Mouse (Mus musculus) MEL (cell line): ENCODE measurements around the gene Cnpy3. TPM values are rescaled to one million over a fixed set of nuclear protein-coding genes. Genes with fewer than 3 reads are reported as not detected.
A peak's percentile ranks its signal among the peaks of the same experiment; 100 is the strongest.

ENCODE experiments used
- DNase-seq: peaks from one replicate; pipeline ENCODE4 v3.0.0; 2011; ENCODE audit warnings: low read depth, low spot score
- H3K27ac ChIP-seq: 2 replicates; pipeline ENCODE4 v1.5.1; 2012; ENCODE audit warnings: low read depth, mild to moderate bottlenecking, control low read depth, low read length, moderate library complexity; ENCODE audit not compliant: control insufficient read depth
- H3K27me3 ChIP-seq, 2 experiments: fragments of 150-350 bp in 1 of 2; sonication (generic) in 1 of 2; 2 replicates each; pipeline ENCODE4 v1.6.1; 2012; ENCODE audit warnings: low read length in 2 of 2, mild to moderate bottlenecking in 2 of 2, improper control_type of control experiment in 1 of 2, moderate library complexity in 1 of 2; ENCODE audit not compliant: insufficient read depth in 2 of 2, control insufficient read depth in 1 of 2
- H3K36me3 ChIP-seq, 2 experiments: 2 replicates each; pipeline ENCODE4 v1.6.1; 2012 to 2014; ENCODE audit warnings: low read length in 2 of 2, improper control_type of control experiment in 1 of 2, inconsistent platforms in 1 of 2, mild to moderate bottlenecking in 1 of 2; ENCODE audit not compliant: insufficient read depth in 2 of 2, control insufficient read depth in 1 of 2
- H3K4me1 ChIP-seq, 2 experiments: fragments of 150-350 bp in 1 of 2; sonication (generic) in 1 of 2; 2 replicates each; pipeline ENCODE4 v1.6.1; 2012; ENCODE audit warnings: low read length in 2 of 2, improper control_type of control experiment in 1 of 2, mild to moderate bottlenecking in 1 of 2; ENCODE audit not compliant: insufficient read depth in 2 of 2, control insufficient read depth in 1 of 2
- H3K4me3 ChIP-seq, 2 experiments: fragments of 150-350 bp in 1 of 2; sonication (generic) in 1 of 2; 2 replicates each; pipeline ENCODE4 v1.5.1; 2012; ENCODE audit warnings: low read depth in 2 of 2, low read length in 2 of 2, mild to moderate bottlenecking in 2 of 2, moderate library complexity in 2 of 2, control low read depth in 1 of 2, improper control_type of control experiment in 1 of 2; ENCODE audit not compliant: control insufficient read depth in 1 of 2, insufficient read depth in 1 of 2
- H3K79me2 ChIP-seq: 2 replicates; pipeline ENCODE4 v1.6.1; 2012; ENCODE audit warnings: mild to moderate bottlenecking, low read length, moderate library complexity; ENCODE audit not compliant: control insufficient read depth, poor library complexity, insufficient read depth
- H3K9ac ChIP-seq: 2 replicates; pipeline ENCODE4 v1.6.1; 2012; ENCODE audit warnings: low read depth, mild to moderate bottlenecking, control low read depth, low read length, moderate library complexity; ENCODE audit not compliant: control insufficient read depth, poor library complexity, severe bottlenecking
- H3K9me3 ChIP-seq: fragments of 150-350 bp; sonication (generic); replicated peaks from 2 replicates; pipeline ENCODE4 v1.6.1; 2012; ENCODE audit warnings: mild to moderate bottlenecking, low read length, improper control_type of control experiment, moderate library complexity; ENCODE audit not compliant: insufficient read depth
- BHLHE40 ChIP-seq: IDR thresholded peaks from 2 replicates; pipeline ENCODE4 v1.6.1; 2012; ENCODE audit warnings: low read depth, mild to moderate bottlenecking, inconsistent platforms, low read length, improper control_type of control experiment, borderline replicate concordance
- CHD2 ChIP-seq: IDR thresholded peaks from 2 replicates; pipeline ENCODE4 v1.6.1; 2011; ENCODE audit warnings: low read length, improper control_type of control experiment
- CTCF ChIP-seq, 3 experiments: IDR thresholded peaks in 2 of 3; conservative IDR thresholded peaks in 1 of 3; 2 replicates each; pipeline ENCODE4 v1.5.1; 2011 to 2012; ENCODE audit warnings: low read length in 3 of 3, low read depth in 2 of 3, mild to moderate bottlenecking in 2 of 3, improper control_type of control experiment in 1 of 3, inconsistent platforms in 1 of 3, mixed read lengths in 1 of 3, moderate library complexity in 1 of 3; ENCODE audit not compliant: control insufficient read depth in 1 of 3, insufficient read depth in 1 of 3, poor library complexity in 1 of 3, severe bottlenecking in 1 of 3
- GABPA ChIP-seq: IDR thresholded peaks from 2 replicates; pipeline ENCODE4 v1.6.1; 2012; ENCODE audit warnings: low read depth, mild to moderate bottlenecking, inconsistent platforms, low read length, improper control_type of control experiment, moderate library complexity
- GATA1 ChIP-seq: IDR thresholded peaks from 2 replicates; pipeline ENCODE4 v1.6.1; 2011; ENCODE audit warnings: low read depth, low read length, improper control_type of control experiment
- HCFC1 ChIP-seq: IDR thresholded peaks from 2 replicates; pipeline ENCODE4 v1.6.1; 2012; ENCODE audit warnings: low read depth, mild to moderate bottlenecking, inconsistent platforms, low read length, improper control_type of control experiment, moderate library complexity
- JUND ChIP-seq: IDR thresholded peaks from 2 replicates; pipeline ENCODE4 v1.6.1; 2011; ENCODE audit warnings: low read depth, mild to moderate bottlenecking, improper control_type of control experiment, low read length
- MAX ChIP-seq: IDR thresholded peaks from 2 replicates; pipeline ENCODE4 v1.6.1; 2011; ENCODE audit warnings: low read length, improper control_type of control experiment
- MAZ ChIP-seq: IDR thresholded peaks from 2 replicates; pipeline ENCODE4 v1.6.1; 2012; ENCODE audit warnings: low read depth, mild to moderate bottlenecking, inconsistent platforms, low read length, improper control_type of control experiment
- MEF2A ChIP-seq: IDR thresholded peaks from 2 replicates; pipeline ENCODE4 v1.6.1; 2014; ENCODE audit warnings: low read depth, mild to moderate bottlenecking, inconsistent platforms, low read length, improper control_type of control experiment; ENCODE audit not compliant: poor library complexity, insufficient replicate concordance, severe bottlenecking; ENCODE audit errors: extremely low read depth
- MXI1 ChIP-seq: IDR thresholded peaks from 2 replicates; pipeline ENCODE4 v1.6.1; 2011; ENCODE audit warnings: mild to moderate bottlenecking, low read depth, low read length, improper control_type of control experiment
- MYC ChIP-seq: IDR thresholded peaks from 2 replicates; pipeline ENCODE4 v1.6.1; 2011; ENCODE audit warnings: low read depth, mild to moderate bottlenecking, low read length, improper control_type of control experiment, moderate library complexity
- NELFE ChIP-seq: IDR thresholded peaks from 2 replicates; pipeline ENCODE4 v1.6.1; 2011; ENCODE audit warnings: low read depth, low read length, improper control_type of control experiment
- POLR2AphosphoS2 ChIP-seq: IDR thresholded peaks from 2 replicates; pipeline ENCODE4 v1.6.1; 2011; ENCODE audit warnings: low read length, improper control_type of control experiment
- POLR2AphosphoS5 ChIP-seq: IDR thresholded peaks from 2 replicates; pipeline ENCODE4 v1.6.1; 2012; ENCODE audit warnings: low read depth, borderline replicate concordance, mild to moderate bottlenecking, inconsistent platforms, low read length, moderate library complexity, mixed read lengths
- RAD21 ChIP-seq: IDR thresholded peaks from 2 replicates; pipeline ENCODE4 v1.6.1; 2011; ENCODE audit warnings: mild to moderate bottlenecking, low read depth, low read length, improper control_type of control experiment
- RCOR1 ChIP-seq: IDR thresholded peaks from 2 replicates; pipeline ENCODE4 v1.6.1; 2012; ENCODE audit warnings: low read depth, mild to moderate bottlenecking, inconsistent platforms, low read length, improper control_type of control experiment
- SMC3 ChIP-seq: IDR thresholded peaks from 2 replicates; pipeline ENCODE4 v1.6.1; 2011; ENCODE audit warnings: low read depth, low read length, improper control_type of control experiment
- TAL1 ChIP-seq: IDR thresholded peaks from 2 replicates; pipeline ENCODE4 v1.6.1; 2012; ENCODE audit warnings: mild to moderate bottlenecking, inconsistent platforms, low read length, moderate library complexity, mixed read lengths
- TBP ChIP-seq: IDR thresholded peaks from 2 replicates; pipeline ENCODE4 v1.8.0; 2011; ENCODE audit warnings: low read depth, low read length, improper control_type of control experiment
- TCF12 ChIP-seq: IDR thresholded peaks from 2 replicates; pipeline ENCODE4 v1.6.1; 2014; ENCODE audit warnings: low read depth, mild to moderate bottlenecking, inconsistent platforms, low read length, improper control_type of control experiment, moderate library complexity
- USF2 ChIP-seq, 2 experiments: IDR thresholded peaks; 2 replicates each; pipeline ENCODE4 v1.6.1; 2011 to 2012; ENCODE audit warnings: improper control_type of control experiment in 2 of 2, low read length in 2 of 2, borderline replicate concordance in 1 of 2, inconsistent platforms in 1 of 2, low read depth in 1 of 2, mild to moderate bottlenecking in 1 of 2; ENCODE audit not compliant: insufficient read depth in 1 of 2
- ZC3H11A ChIP-seq: IDR thresholded peaks from 2 replicates; pipeline ENCODE4 v1.6.1; 2012; ENCODE audit warnings: low read depth, mild to moderate bottlenecking, inconsistent platforms, low read length, improper control_type of control experiment
- polyA plus RNA-seq, 2 experiments: library from polyadenylated mRNA; stranded (reverse) in 1 of 2; unstranded in 1 of 2; fragments of >175 nt in 1 of 2; fragments of >200 nt in 1 of 2; gene quantifications; 2 replicates each; pipeline versions ENCODE4 v1.2.1 to v1.2.4; 2012; ENCODE audit warnings: low replicate concordance in 2 of 2, low read depth in 1 of 2; ENCODE audit not compliant: insufficient read length in 2 of 2, insufficient read depth in 1 of 2, missing spikeins in 1 of 2
- total RNA-seq: library from RNA; depleted of rRNA; stranded (reverse); fragments of 300-350 nt; gene quantifications from 2 replicates; pipeline ENCODE4 v1.2.3, GENCODE M21; 2012

Cnpy3 gene
- total and polyA plus RNA-seq, 3 experiments = 61.4 to 90.2 TPM; not detected in 1

GRCm38 (mm10) chr17:46745506-46745905, 6.5 kb downstream of the Cnpy3 start (continued):
- TF ChIP-seq TBP (no peak), BHLHE40 (no peak), NELFE (no peak)

GRCm38 (mm10) chr17:46742986-46743385, 9.0 kb downstream of the Cnpy3 start:
- no peaks in the 10 kb centered on the region for H3K9me3 ChIP-seq
- H3K4me1 ChIP-seq = no peaks in the 10 kb centered on the region
- peaks cover 4% of the 10 kb centered on the region; the same call in 1 of the 2 replicates for H3K79me2 ChIP-seq
- no peak overlapping the region for H3K27ac ChIP-seq
- TF ChIP-seq MXI1 (no peak), POLR2AphosphoS2 (no peak), JUND (no peak), TCF12 (no peak)
- peaks cover 0 to 10% of the 10 kb centered on the region in 2 experiments; a peak in 2 of 4 replicates for H3K36me3 ChIP-seq
- no peak for DNase-seq
- H3K9ac ChIP-seq = no peak overlapping the region
- H3K4me3 ChIP-seq = no peak overlapping the region
- no peaks in the 10 kb centered on the region for H3K27me3 ChIP-seq

GRCm38 (mm10) chr17:46741305-46741704, 10.7 kb downstream of the Cnpy3 start:
- DNase-seq = no peak
- TF ChIP-seq MYC = no peak
- TF ChIP-seq, all 39 proteins: peak for 0
- Histone ChIP-seq H3K4me3 (no peak overlapping the region), H3K9ac (no peak overlapping the region), H3K4me1 (no peaks in the 10 kb centered on the region), H3K79me2 (peaks cover 1% of the 10 kb centered on the region; the same call in 1 of the 2 replicates), H3K27me3 (no peaks in the 10 kb centered on the region), H3K27ac (no peak overlapping the region), H3K36me3 (peaks cover 0 to 6% of the 10 kb centered on the region in 2 experiments; a peak in 2 of 4 replicates), H3K9me3 (no peaks in the 10 kb centered on the region)

GRCm38 (mm10) chr17:46736160-46736559, 15.9 kb downstream of the Cnpy3 start:
- Histone ChIP-seq H3K27me3 (no peaks in the 10 kb centered on the region), H3K27ac (no peak overlapping the region), H3K9me3 (no peaks in the 10 kb centered on the region), H3K4me1 (no peaks in the 10 kb centered on the region), H3K9ac (no peak overlapping the region), H3K4me3 (no peak overlapping the region), H3K36me3 (no peaks in the 10 kb centered on the region; a peak in 2 of 4 replicates), H3K79me2 (no peaks in the 10 kb centered on the region)
- TF ChIP-seq RAD21 = peak; percentile 6; the same call in 1 of the 2 replicates
- TF ChIP-seq POLR2AphosphoS5 = no peak
- TF ChIP-seq MEF2A = no peak
- TF ChIP-seq MAX = no peak
- TF ChIP-seq NELFE = no peak
- TF ChIP-seq RCOR1 = no peak
- no peak for TF ChIP-seq MYC
- no peak for TF ChIP-seq ZC3H11A
- TF ChIP-seq SMC3 = peak; percentile 38
- TF ChIP-seq CHD2 = no peak
- TF ChIP-seq GATA1 = no peak
- TF ChIP-seq HCFC1 = no peak
- no peak for TF ChIP-seq TAL1
- no peak for TF ChIP-seq GABPA
- TF ChIP-seq MAZ = no peak
- no peak for TF ChIP-seq USF2 (IDR thresholded peaks at IDR 0.05; ENCODE audit: borderline replicate concordance in 1 of 2, insufficient read depth in 1 of 2, low read depth in 1 of 2, low read length in 2 of 2)
- TF ChIP-seq CTCF (IDR thresholded peaks at IDR 0.05 in 2 of 3, conservative IDR thresholded peaks at IDR 0.05 in 1 of 3; ENCODE audit: control insufficient read depth in 1 of 3, insufficient read depth in 1 of 3, low read depth in 2 of 3, low read length in 3 of 3, poor library complexity in 1 of 3, severe bottlenecking in 1 of 3) = peak; percentile 73 to 87 (median 84)
- DNase-seq = peak; percentile 72
